Mouse (Mus musculus) liver, postnatal 0 days (tissue): ENCODE results near the gene Ascc2.

Source experiments
- CTCF ChIP-seq: sonication (generic); IDR thresholded peaks from 2 replicates; pipeline ENCODE4 v1.5.1; 2016; ENCODE audit warnings: antibody characterized with exemption, low read depth
- EP300 ChIP-seq: IDR thresholded peaks from 2 replicates; pipeline ENCODE4 v1.6.1; 2016; ENCODE audit warnings: antibody characterized with exemption, low read depth, mild to moderate bottlenecking

- TF ChIP-seq EP300, result no peak
- no peak for TF ChIP-seq CTCF
These were observed 49.5 kb downstream of the Ascc2 start for GRCm38 (mm10) chr11:4687027-4687426.
